Mouse (Mus musculus) MN1 (cell line): Measurements from ENCODE around the gene Atxn3.
A peak's percentile ranks its signal among the peaks of the same experiment; 100 is the strongest.

Experiments used
- DNase-seq: peaks from one replicate; pipeline ENCODE4 v3.0.0-alpha.2; 2016; ENCODE audit warnings: low spot score

The Atxn3 gene

GRCm38 (mm10) chr12:101889351-101889750 is 68.7 kb downstream of the Atxn3 start:
- no peak for DNase-seq

- DNase-seq: no peak
Observed at GRCm38 (mm10) chr12:101888312-101888711, 69.7 kb downstream of the Atxn3 start.

DNA sequence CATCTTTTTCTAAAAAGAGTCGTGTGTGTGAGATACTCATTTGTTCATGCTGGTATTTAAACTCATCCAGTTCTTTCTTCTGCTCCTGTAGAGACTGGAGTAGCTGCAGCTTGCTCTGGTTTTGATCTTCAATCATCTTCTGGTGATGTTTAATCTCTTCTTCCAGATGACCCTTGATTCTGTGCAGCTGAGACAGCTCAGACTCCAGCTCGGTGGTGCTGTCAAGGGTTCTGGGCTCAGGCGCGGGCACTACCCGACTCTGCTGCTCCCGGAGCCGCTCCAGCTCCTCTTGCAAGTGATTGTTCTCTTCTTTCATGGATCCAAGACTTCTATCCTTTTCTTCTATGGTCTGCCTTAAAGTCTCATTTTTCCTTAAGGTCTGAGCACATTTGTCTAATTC is 73.1 kb downstream of the Atxn3 start:
- DNase-seq: no peak

DNA sequence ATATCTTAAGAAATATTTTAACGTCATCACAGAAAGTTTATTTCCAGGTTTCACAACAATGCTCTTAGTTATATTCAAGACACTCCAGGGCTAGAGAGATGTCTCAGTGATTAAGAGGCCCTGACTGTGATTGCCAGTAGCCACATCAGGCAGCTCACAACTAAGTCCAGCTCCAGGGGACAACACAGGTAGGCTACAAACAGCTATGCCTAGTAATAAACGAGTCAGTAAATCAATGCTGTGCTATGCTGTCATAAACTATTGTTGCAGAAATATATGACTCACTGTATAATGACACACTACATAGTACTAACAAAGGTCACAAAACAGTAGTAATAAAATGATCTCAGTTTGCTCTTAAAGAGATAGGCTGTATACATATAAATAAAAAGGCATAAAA is 81.7 kb downstream of the Atxn3 start:
- no peak for DNase-seq

- DNase-seq: peak; percentile 46
Observed at GRCm38 (mm10) chr12:101875107-101875506, 82.9 kb downstream of the Atxn3 start.
